Mouse (Mus musculus) midbrain, embryonic 12.5 days (tissue): ENCODE results near the gene Nhp2. TPM values are rescaled to one million over a fixed set of nuclear protein-coding genes. Genes with fewer than 3 reads are reported as not detected.

Experiments
- ATAC-seq: fragments of 200-750 bp; cut with Nextera tagmentation; 2 replicates; pipeline ENCODE4 v1.8.0; 2017; ENCODE audit warnings: low read depth, moderate TSS enrichment, moderate library complexity; ENCODE audit not compliant: low FRiP score
- H3K27ac ChIP-seq: fragments of 300-500 bp; sonication (generic); replicated peaks from 2 replicates; pipeline ENCODE4 v1.5.1; 2016; ENCODE audit warnings: mild to moderate bottlenecking
- H3K27me3 ChIP-seq: fragments of 300-500 bp; sonication (generic); 2 replicates; pipeline ENCODE4 v1.6.1; 2016; ENCODE audit warnings: mild to moderate bottlenecking
- H3K36me3 ChIP-seq: fragments of 300-500 bp; sonication (generic); 2 replicates; pipeline ENCODE4 v1.6.1; 2016
- H3K4me1 ChIP-seq: fragments of 300-500 bp; sonication (generic); 2 replicates; pipeline ENCODE4 v1.6.1; 2016
- H3K4me2 ChIP-seq: fragments of 300-500 bp; sonication (generic); replicated peaks from 2 replicates; pipeline ENCODE4 v1.6.1; 2016; ENCODE audit warnings: mild to moderate bottlenecking, moderate library complexity
- H3K4me3 ChIP-seq: fragments of 300-500 bp; sonication (generic); 2 replicates; pipeline ENCODE4 v1.5.1; 2016; ENCODE audit warnings: mild to moderate bottlenecking
- H3K9ac ChIP-seq: fragments of 300-500 bp; sonication (generic); replicated peaks from 2 replicates; pipeline ENCODE4 v1.6.1; 2016; ENCODE audit warnings: mild to moderate bottlenecking, moderate library complexity
- H3K9me3 ChIP-seq: fragments of 300-500 bp; sonication (generic); 2 replicates; pipeline ENCODE4 v1.6.1; 2016; ENCODE audit warnings: mild to moderate bottlenecking
- WGBS: fragments of 180-500 bp; shearing (Covaris S2); methylation state at CpG from one replicate; pipeline ENCODE4 v1.1.7; 2016; 5-methylcytosine and 5-hydroxymethylcytosine counted together
- polyA plus RNA-seq: library from polyadenylated mRNA; unstranded; fragments of >200 nt; fragmentation: Nextera tagmentation; extraction: Ambion mirVana; gene quantifications from 2 replicates; pipeline ENCODE4 v1.2.1, GENCODE M21; 2016

Gene Nhp2
- 118 and 128 TPM in 2 replicates for polyA plus RNA-seq

GRCm38 (mm10) chr11:51619409-51620060, at the start of gene Nhp2:
TSS of gene Nhp2 (plus strand) at chr11:51619735.
- Histone ChIP-seq H3K9ac (peak within 1 kb of the TSS; percentile 68), H3K4me2 (peak within 1 kb of the TSS; percentile 72), H3K9me3 (no peaks in the 10 kb centered on the region), H3K36me3 (peaks cover 34% of the 10 kb centered on the region), H3K4me1 (peaks cover 22% of the 10 kb centered on the region), H3K27me3 (0 out of 2 replicates have a peak, but pooled peaks cover 4% of the 10 kb centered on the region), H3K27ac (no peak within 1 kb of the TSS), H3K4me3 (peak within 1 kb of the TSS; percentile 89)
- ATAC-seq = peak; percentile 96
- WGBS = 1% methylated on average over 51 of the region's 51 CpGs

- H3K4me1 ChIP-seq = no peaks in the 10 kb centered on the region
- no peaks in the 10 kb centered on the region for H3K9me3 ChIP-seq
- no peak overlapping the region for H3K27ac ChIP-seq
- H3K4me3 ChIP-seq = no peak overlapping the region
- 78% methylated on average over 4 of the region's 4 CpGs for WGBS
- ATAC-seq = no peak
- no peak overlapping the region for H3K9ac ChIP-seq
- no peaks in the 10 kb centered on the region for H3K27me3 ChIP-seq
- H3K36me3 ChIP-seq = no peaks in the 10 kb centered on the region
- no peak overlapping the region for H3K4me2 ChIP-seq
Measured at GRCm38 (mm10) chr11:51576454-51576853, 43.1 kb upstream of the Nhp2 start.

- 87% methylated on average over 7 of the region's 7 CpGs for WGBS
- no peaks in the 10 kb centered on the region for H3K4me1 ChIP-seq
- no peak overlapping the region for H3K27ac ChIP-seq
Measured at GRCm38 (mm10) chr11:51577587-51577986, 41.9 kb upstream of the Nhp2 start.

GRCm38 (mm10) chr11:51579024-51579423, 40.5 kb upstream of the Nhp2 start:
- no peaks in the 10 kb centered on the region for H3K9me3 ChIP-seq
- 67% methylated on average over 4 of the region's 4 CpGs for WGBS
- H3K27ac ChIP-seq = no peak overlapping the region

More at GRCm38 (mm10) chr11:51577587-51577986, 41.9 kb upstream of the Nhp2 start:
- no peak for ATAC-seq
- Histone ChIP-seq H3K36me3 (no peaks in the 10 kb centered on the region), H3K27me3 (no peaks in the 10 kb centered on the region), H3K4me3 (no peak overlapping the region), H3K9ac (no peak overlapping the region), H3K9me3 (no peaks in the 10 kb centered on the region), H3K4me2 (no peak overlapping the region)

GRCm38 (mm10) chr11:51582713-51583112, 36.8 kb upstream of the Nhp2 start:
- Histone ChIP-seq H3K27ac (0 out of 2 replicates have a peak overlapping the region, but pooled peaks have one; percentile 91), H3K4me1 (peaks cover 22% of the 10 kb centered on the region), H3K27me3 (no peaks in the 10 kb centered on the region), H3K4me2 (no peak overlapping the region), H3K9ac (no peak overlapping the region), H3K9me3 (no peaks in the 10 kb centered on the region), H3K4me3 (no peak overlapping the region), H3K36me3 (peaks cover 16% of the 10 kb centered on the region)
- no peak for ATAC-seq
- 23% methylated on average over 8 of the region's 8 CpGs for WGBS

More at GRCm38 (mm10) chr11:51579024-51579423, 40.5 kb upstream of the Nhp2 start:
- ATAC-seq = no peak
- Histone ChIP-seq H3K4me3 (no peak overlapping the region), H3K36me3 (no peaks in the 10 kb centered on the region), H3K9ac (no peak overlapping the region), H3K4me2 (no peak overlapping the region), H3K27me3 (no peaks in the 10 kb centered on the region), H3K4me1 (peaks cover 8% of the 10 kb centered on the region)

GRCm38 (mm10) chr11:51584057-51584430, 35.5 kb upstream of the Nhp2 start:
- Histone ChIP-seq H3K9me3 (no peaks in the 10 kb centered on the region), H3K27ac (peak overlapping the region; percentile 91), H3K9ac (peak overlapping the region; percentile 74), H3K36me3 (peaks cover 28% of the 10 kb centered on the region), H3K4me3 (peak overlapping the region; percentile 52), H3K4me1 (peaks cover 22% of the 10 kb centered on the region), H3K4me2 (peak overlapping the region; percentile 85), H3K27me3 (no peaks in the 10 kb centered on the region)
- ATAC-seq = peak; percentile 28
- WGBS = 12% methylated on average over 9 of the region's 9 CpGs

- H3K27me3 ChIP-seq = no peaks in the 10 kb centered on the region
- H3K27ac ChIP-seq = peak within 1 kb of the TSS; percentile 91
- H3K4me2 ChIP-seq = peak within 1 kb of the TSS; percentile 85
- ATAC-seq = peak; percentile 92
- peak within 1 kb of the TSS; percentile 52 for H3K4me3 ChIP-seq
- under 1% methylated on average over 59 of the region's 59 CpGs for WGBS
- no peaks in the 10 kb centered on the region for H3K9me3 ChIP-seq
- peaks cover 22% of the 10 kb centered on the region for H3K4me1 ChIP-seq
- peaks cover 34% of the 10 kb centered on the region for H3K36me3 ChIP-seq
- H3K9ac ChIP-seq = peak within 1 kb of the TSS; percentile 74
Measured at GRCm38 (mm10) chr11:51584431-51585248, 34.9 kb upstream of the Nhp2 start, which contains the start of gene Phykpl. TSS of gene Phykpl (plus strand) at chr11:51584757.

GRCm38 (mm10) chr11:51585608-51586252, 33.8 kb upstream of the Nhp2 start:
- Histone ChIP-seq H3K4me3 (peak overlapping the region; percentile 52), H3K4me1 (peaks cover 22% of the 10 kb centered on the region), H3K9ac (peak overlapping the region; percentile 74; the same call in 1 of the 2 replicates), H3K36me3 (peaks cover 45% of the 10 kb centered on the region), H3K9me3 (no peaks in the 10 kb centered on the region), H3K4me2 (peak overlapping the region; percentile 85), H3K27ac (peak overlapping the region; percentile 91; the same call in 1 of the 2 replicates), H3K27me3 (no peaks in the 10 kb centered on the region)
- 72% methylated on average over 8 of the region's 8 CpGs for WGBS
- 0 out of 2 replicates have a peak, but pooled peaks have one; percentile 1 for ATAC-seq

GRCm38 (mm10) chr11:51586411-51586810, 33.1 kb upstream of the Nhp2 start:
- Histone ChIP-seq H3K4me1 (peaks cover 22% of the 10 kb centered on the region), H3K9ac (no peak overlapping the region), H3K36me3 (peaks cover 51% of the 10 kb centered on the region), H3K27ac (no peak overlapping the region), H3K27me3 (no peaks in the 10 kb centered on the region), H3K4me2 (no peak overlapping the region), H3K4me3 (no peak overlapping the region), H3K9me3 (no peaks in the 10 kb centered on the region)
- WGBS = 94% methylated on average over 13 of the region's 13 CpGs
- no peak for ATAC-seq

- no peak overlapping the region for H3K4me3 ChIP-seq
- 87% methylated on average over 1 of the region's 1 CpGs for WGBS
- H3K4me2 ChIP-seq = no peak overlapping the region
- no peak overlapping the region; the same call in 1 of the 2 replicates for H3K27ac ChIP-seq
- H3K4me1 ChIP-seq = peaks cover 22% of the 10 kb centered on the region
- H3K27me3 ChIP-seq = no peaks in the 10 kb centered on the region
- H3K9ac ChIP-seq = no peak overlapping the region
- ATAC-seq = no peak
- H3K36me3 ChIP-seq = peaks cover 58% of the 10 kb centered on the region
- no peaks in the 10 kb centered on the region for H3K9me3 ChIP-seq
Measured at GRCm38 (mm10) chr11:51587059-51587458, 32.5 kb upstream of the Nhp2 start.

GRCm38 (mm10) chr11:51588833-51589232, 30.7 kb upstream of the Nhp2 start:
- Histone ChIP-seq H3K4me3 (no peak overlapping the region), H3K9ac (no peak overlapping the region), H3K9me3 (no peaks in the 10 kb centered on the region), H3K4me2 (no peak overlapping the region), H3K36me3 (peaks cover 76% of the 10 kb centered on the region), H3K27me3 (no peaks in the 10 kb centered on the region), H3K4me1 (peaks cover 15% of the 10 kb centered on the region), H3K27ac (no peak overlapping the region)
- ATAC-seq = no peak
- WGBS = 95% methylated on average over 3 of the region's 3 CpGs
